Mouse (Mus musculus): Measurements from ENCODE around the gene Mthfr.

Mthfr gene

DNA sequence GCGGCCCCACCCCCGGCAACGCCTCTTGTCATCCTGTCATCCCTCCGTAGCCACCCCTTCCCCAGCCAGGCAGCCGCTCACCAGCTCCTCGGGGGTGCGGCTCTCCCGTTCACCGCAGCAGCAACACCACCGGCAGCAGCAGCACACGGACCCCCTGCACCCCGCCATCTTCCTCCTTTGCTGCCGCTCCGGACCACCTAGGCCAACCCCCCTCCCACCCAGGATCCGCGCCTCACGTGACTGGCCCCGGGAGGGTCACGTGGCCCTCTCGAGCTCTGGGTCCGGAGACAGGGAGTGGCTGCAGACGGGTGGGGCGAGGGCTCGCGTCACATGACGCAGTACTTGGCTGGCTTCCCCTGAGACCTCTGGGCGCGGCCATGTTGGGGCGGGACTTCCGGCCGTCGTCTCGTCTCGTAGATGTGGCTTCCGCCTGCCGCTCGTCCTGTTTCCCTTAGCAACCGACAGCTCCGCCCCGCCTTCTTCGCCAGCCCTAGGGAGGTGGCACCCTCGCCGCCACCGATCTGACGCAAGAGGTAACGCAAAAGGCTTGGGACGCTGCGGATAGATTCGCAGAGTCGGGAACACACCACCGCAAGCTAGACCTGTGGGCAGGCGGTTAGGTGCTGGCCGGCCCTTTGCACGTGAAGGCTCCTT lies at the start of gene Mthfr, which contains the start of gene Clcn6:
Gene Mthfr, plus strand, starts transcription at position 478 of the 654 bp plus-strand sequence.
Gene Clcn6, minus strand, starts transcription at position 222 of the 654 bp plus-strand sequence.
- DNase-seq = peak; percentile 99

DNA sequence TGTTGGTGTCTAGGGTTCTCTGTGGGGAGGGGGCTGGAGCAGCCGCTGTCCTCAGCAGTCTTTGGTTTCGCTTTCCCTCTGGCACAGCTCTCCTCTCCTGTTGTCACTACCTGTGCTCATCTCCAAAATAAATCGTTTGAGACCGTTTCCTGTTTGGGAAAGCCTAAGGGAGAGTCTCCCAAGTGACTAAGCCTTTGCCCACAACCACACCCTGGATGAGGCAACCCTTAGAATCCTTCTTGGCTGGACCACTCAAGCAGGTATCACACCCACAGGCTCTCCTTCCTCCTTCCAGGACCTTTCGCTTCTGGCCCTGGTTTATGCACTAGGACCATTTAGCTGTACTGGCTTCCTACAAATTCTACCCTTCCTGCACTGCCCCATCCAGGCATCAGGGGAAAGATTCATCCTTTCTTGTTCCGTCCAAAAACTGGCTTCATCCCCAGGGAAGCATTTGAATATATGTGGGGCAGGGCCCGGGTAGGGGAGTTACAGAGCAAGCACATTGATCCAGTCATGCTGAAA lies 45.2 kb upstream of the Mthfr start:
- peak; percentile 3 for DNase-seq

DNA sequence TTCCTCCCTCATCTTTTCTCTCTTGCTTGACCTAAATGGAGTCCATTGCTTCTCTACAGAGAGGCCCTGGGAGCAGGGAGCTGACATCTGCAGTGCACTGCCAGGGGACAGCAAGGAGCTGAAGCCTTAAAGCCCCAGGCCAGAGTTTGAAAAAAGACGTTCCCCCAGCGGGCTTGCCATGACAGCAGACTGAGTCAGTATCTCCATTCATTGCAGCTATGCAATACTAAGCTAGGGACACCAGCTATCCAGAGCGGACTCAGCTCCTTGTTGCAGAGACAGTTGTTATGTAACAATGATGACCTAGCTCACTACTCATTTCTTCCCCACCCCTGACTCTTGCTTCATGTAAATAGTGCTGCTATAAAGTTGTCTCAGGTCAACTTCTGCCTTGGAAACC lies 43.6 kb upstream of the Mthfr start:
- no peak for DNase-seq

DNA sequence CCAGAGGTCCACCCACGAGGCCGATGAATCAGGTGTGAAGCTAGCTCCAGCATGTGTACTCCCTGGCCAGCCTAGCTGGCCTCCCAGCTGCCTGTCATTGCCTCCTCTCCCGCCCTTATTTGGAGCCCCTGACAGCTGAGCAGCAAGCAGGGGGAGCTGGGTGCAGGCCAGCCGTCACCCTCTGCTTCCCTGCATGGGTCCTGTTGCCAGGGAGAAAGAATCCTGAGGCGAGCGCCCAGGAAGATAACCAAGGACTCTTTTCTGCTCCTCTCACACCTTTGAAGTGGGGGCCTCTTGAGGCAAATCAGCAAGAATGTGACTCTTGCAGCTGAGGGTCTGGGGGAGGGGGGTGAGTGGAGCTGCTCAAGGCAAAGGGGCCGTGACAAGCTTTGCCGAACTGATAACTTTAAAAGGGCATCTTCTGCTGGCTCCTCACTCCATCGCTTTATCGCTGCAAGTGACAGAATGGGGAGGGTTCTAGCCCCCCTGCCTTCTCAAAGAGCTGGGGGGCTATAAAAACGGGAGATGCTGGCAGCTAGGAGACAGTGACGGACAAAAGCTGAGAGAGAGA lies 38.6 kb upstream of the Mthfr start, which contains the start of gene Nppa:
Gene Nppa, plus strand, starts transcription at position 521 of the 571 bp plus-strand sequence.
- DNase-seq = no peak

DNA sequence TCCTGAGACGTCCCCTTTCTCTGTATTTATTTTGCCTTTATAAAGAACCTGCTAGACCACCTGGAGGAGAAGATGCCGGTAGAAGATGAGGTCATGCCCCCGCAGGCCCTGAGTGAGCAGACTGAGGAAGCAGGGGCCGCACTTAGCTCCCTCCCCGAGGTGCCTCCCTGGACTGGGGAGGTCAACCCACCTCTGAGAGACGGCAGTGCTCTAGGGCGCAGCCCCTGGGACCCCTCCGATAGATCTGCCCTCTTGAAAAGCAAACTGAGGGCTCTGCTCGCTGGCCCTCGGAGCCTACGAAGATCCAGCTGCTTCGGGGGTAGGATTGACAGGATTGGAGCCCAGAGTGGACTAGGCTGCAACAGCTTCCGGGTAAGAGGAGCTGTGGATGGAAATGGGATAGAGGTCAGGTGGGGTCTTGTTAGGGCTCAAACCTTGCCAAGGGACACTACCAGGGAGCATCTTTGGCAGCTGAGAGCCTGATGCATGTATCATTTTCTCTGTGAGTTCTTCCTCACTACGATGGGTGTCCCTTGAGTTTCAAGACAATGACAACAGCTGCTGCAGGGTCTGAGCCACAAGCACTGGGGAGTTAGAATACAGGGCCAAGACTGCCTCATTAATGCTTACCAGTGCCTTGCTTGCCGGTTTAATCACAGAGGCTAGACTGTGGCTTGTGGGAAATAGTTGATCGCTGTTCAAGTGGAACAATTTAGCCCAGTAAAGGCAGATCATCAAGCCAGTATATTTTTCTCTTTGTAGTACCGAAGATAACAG lies 37.7 kb upstream of the Mthfr start:
- DNase-seq = no peak

DNA sequence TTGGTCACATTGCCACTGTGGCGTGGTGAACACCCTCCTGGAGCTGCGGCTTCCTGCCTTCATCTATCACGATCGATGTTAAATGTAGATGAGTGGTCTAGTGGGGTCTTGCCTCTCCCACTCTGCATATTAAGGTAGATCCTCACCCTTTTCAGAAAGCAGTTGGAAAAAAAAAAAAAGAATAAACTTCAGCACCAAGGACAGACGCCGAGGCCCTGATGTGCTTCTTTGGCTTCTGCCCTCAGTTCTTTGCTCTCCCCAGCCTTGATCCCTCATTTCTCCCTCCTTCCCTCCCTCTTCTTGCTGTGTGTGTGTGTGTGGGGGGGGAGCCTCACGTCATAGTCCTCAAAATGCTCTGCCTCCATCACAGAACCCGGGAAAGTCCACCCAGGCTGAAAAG lies 37.0 kb upstream of the Mthfr start:
- no peak for DNase-seq

DNA sequence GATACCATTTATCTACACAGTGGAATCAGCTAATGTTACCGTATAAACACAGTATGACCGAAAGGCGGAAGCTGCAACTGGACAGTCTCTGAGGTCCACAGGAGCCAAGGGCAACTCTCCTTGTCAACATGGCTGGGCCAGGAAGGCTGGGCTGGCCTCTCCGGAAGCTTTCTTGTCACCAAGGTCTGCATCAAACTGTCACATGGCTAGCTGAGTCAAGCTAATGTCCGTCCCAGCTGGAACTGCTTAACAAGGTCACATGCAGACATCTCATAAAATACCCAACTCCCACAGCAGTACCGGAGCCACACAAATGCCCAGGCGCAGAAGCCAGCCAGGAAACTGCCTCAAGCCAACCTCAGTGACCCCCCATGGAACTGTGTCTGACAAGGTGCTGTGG lies 34.5 kb upstream of the Mthfr start:
- DNase-seq = no peak

DNA sequence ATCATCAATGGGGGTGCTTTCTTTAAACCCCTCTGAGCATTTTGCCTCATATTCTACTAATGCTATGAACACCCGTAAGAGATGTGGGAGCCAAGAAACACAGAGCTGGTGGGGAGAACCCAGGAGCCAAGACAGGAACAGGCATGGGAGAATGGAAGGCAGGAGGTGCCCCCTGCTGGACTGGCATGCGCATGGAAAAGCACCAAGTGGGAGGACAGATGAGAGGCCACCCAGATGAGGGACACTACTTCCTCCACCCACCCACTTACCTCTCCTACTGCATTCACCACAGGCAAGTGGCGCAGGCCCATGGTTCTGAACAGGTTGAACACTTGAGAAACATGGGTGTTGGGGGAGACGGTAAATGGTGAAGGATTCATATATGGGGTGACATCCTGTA lies 30.5 kb upstream of the Mthfr start:
- DNase-seq = peak; percentile 43

DNA sequence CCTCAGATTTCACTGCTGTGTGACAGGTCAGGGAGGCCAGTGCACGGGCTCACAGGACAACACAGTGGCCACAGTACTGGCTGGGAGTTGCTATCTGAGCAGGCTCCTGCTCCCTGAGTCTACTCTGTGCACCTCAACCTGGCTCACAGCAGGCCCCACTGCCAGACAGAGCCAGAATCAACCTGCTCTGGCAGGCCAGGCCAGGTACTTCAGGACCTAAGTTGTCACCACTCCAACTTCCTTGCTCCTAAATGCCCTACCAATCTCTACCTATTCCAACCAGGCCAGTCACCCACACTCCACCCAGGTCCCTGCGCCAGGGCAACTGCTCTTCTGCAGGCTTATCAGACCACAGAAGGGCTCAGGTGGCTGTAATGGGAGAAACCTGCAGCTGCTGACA lies 29.2 kb upstream of the Mthfr start:
- DNase-seq = peak; percentile 25

DNA sequence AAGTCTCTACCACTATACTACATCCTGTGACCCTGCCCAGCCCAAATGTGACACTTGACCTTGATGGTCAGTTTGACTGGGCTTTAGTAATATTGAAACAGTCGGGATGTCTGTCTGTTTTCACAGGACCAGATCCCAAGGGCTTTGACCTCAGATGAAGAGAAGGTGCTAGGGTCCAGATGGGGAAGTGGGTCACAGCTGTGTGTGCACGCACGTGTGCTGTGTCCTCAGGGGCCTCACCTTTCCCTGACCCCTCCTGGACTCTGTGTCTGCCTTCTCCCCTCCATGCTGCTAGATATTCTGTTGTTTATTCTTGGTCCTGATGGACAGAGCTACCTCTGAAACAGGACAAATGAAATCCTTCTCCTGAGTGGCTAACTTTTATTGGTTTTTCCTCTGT lies 27.5 kb upstream of the Mthfr start:
- no peak for DNase-seq

DNA sequence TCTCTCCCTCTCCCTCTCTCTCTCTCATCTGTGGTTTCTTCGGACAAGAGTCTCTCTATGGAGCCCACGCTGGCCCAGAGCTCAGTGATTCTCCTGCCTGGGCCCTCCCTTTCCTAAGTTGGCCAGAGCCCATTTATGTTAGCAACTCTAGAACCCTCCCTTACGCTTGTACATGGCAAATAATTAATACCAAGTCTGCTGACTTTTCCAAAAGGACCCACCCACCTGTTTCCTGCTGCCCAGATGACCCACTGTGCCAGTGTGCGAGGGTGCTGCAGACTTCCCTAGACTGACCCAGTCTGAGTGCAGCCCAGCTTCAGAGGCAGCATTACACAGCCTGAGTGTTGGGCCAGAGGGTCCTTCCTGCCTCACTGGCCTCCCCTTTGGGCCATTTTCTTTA lies 26.7 kb upstream of the Mthfr start:
- no peak for DNase-seq

DNA sequence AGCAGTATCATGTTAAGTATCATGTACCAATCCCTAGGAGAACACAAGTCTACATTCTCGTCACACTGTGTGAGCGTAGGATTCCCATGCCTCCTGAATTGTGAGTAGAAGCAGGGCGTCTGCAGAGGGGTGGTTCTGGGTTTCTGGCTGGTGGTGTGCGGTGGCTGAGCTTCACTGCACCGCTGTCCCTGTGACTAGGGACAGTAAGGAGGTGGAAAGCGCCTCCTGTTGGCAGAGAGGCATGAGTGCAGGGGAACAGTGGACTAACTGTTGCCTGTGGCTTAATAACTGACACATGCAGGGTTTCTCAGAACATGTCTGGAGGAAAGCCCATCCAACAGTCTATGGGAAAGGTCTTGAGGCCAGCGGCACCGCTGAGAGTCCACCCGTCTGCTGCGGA lies 23.5 kb upstream of the Mthfr start:
- no peak for DNase-seq

DNA sequence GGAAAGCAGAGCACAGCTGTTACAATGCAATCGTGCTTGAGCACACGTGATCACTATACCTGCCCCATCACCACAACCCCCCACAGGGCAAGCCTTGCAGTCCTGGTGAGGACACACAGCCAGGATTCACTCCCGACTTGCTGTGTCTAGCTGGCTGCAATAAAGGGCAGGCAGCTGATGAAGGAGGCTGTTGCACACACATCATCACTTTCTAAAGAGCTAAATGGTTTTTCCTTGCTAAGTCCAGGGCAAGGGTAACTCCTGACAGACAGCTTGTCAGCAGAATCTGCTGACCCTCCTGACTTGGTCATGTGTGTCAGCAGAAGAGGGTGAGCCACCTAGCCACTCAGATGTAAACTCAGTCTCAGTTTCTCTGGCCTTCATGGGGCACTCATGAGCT lies 21.9 kb upstream of the Mthfr start:
- no peak for DNase-seq

DNA sequence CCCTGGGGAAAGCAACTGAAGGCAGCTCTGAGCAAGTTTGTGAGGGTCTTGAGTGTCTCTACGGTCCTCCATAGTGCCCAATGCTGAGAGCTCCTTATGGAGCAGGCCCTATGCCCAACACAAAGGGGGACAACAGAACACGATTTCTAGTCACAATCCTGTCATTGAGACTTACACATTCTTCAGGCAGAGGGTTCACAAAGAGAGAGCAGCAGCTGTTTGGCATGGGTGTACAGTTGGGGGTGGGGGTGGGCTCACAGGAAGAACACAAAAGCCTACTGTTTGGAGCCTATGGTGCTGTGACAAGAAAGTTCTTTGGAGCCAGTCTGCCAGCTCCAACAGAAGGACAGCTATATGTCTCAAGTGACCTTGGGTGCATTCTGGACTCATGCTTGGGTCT lies 20.5 kb upstream of the Mthfr start:
- DNase-seq = no peak

DNA sequence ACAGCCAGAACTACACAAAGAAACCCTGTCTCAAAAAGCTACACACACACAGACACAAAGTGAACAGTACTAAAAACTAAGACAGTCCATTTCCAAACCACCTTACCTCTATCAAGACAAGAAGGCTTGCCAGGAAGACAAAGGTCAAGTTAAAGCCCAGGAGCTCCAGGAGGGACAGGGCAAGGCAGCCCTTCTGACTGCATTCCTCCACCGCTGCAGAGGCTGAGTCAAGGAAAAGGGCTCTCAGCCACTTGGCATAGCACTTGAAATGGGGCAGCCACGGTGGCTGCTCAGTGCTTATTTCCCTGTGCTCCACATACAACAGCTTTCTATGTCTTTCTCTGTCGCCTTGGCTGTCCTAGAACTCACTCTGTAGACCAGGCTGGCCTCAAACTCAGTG lies 14.9 kb upstream of the Mthfr start:
- peak; percentile 50 for DNase-seq

DNA sequence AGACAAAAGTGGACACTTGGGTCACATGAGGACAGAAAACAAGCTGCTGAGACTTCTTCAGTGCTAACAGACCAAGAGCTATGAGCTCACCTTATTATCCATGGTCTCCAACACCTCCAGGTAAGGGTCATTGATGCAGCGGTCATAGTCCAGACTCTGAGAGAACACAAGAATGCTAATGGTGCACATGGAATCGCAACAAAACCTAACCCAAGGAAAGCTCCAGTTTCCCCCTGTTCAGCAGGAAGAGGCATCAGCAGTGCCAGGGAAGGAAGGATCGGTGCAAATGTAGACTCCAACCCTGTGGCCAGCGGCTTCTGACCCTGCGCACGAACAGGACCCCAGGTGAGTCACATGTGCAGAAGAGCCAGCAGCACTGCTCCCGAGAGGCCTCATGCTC lies 9.6 kb upstream of the Mthfr start:
- DNase-seq = no peak

DNA sequence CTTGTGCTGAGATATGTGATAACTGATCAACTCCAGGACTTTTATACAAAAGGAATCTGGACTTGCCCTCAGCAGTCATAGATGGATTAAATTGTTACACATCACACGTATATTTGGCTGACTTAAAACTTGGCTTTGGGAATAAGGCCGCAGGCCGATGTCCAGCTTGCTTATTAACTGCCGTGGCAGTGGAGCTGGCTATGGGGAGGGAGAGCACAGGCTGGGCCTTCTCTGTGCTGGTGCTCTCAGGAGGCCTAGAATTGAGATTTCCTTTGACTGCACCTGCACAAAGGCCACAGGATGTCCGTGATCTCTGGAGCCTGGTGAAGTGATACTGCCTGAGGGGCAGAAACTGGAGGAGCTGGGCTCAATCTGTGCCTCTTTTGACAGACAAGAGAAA lies 8.4 kb upstream of the Mthfr start:
- DNase-seq = no peak

DNA sequence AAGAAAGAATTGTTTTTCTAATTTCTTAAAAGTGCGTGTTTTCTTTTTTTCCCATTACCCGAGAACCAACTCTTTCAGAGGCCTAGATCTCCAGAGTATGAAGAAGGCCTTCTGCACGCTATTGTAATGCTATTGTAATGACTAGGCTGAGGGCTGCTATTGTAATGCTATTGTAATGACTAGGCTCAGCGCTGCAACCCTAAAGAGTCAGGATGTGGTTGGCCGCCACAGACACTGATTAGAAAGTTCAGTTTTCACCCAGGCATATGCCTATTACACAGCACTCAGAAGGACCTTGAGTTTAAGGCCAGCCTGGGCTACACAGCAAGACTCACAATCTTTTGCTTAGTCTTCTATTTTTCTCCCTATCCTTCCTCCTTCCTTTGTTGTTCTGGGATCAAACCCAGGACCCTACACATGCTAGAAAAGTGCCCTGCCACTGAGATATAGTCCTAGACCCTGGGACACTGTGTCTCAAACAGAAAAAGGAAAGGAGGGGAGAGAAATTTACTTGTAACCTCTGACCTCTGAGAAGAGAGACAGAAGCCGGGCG lies 4.9 kb upstream of the Mthfr start:
- DNase-seq = no peak

DNA sequence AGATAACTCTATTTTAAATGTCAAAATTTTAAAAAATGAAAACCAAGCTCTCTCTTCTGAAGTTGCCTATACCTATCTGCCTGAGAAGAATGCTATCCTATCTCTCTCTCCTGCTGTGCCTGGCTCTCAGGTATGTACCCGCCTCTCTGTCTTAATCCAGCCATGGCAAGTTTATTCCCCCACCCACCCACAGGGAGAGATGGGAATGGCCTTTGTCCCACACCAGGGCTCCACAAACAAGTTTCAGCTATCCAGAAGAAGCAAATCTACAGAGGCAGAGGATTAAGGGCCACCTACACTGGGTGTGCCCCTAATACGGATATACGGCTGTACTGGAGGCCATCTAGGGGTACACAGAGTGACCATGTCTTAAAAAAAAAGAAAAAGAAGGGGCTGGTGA lies 3.4 kb upstream of the Mthfr start:
- DNase-seq = no peak

DNA sequence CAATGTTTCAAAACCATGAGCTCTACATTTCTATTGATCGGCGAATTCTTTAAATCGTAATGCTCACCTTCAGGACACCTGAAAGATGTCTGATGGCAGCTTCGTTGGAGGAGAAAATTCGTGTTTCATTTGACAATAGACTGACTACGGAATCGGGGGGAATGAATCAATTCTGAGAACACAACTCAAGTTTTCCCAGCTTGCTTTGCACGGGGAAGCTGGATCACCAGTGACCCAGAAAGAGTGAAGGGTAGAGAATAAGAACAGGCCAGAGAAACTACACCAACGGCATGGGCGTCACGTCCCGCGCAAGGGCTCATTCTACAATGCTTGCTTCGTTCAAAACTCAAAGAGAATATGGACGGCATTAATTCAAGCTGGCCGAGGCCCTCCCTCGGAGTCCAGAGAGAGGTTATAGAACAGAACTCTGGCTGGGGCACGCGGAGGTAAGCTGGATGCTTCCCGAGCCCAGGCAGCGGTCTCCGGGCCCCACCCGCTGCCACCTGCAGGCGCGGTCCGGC lies 738 bp upstream of the Mthfr start:
- no peak for DNase-seq

DNA sequence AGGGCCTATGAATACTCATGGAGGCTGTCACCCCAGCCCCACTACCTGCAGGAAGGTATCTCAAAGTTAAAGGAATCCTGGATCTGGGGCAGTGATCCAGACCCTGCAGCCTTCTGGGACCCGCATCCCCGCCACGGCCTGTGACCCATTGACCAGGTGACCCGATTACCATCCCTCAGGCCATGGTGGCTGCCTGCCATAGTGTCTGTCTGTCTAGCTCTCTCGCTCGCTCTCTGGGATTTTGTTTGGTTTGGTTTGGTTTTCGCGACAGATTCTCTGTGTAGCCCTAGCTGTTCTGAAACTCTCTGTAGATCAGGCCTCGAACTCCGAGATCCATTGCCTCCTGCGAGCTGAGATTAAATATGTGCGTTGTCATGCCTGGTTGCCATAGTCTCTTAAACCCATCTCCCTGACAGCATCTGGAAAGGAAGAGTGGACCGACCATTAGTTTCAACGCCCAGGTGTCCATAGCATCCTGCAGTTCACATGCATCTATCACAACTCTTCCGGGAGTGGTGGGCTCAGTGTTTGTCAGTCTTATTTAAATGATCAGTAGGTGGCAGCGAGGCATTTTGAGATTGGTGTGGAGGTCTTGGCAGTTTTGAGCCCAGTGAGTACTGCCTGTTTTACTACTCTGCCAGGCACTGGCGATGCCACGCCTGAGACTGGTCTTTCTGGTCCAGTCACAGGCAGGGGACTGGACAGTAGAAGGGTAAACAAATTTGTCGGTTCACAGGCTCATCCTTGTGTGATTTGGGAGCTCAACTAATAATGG lies 564 bp downstream of the Mthfr start:
- no peak for DNase-seq

DNA sequence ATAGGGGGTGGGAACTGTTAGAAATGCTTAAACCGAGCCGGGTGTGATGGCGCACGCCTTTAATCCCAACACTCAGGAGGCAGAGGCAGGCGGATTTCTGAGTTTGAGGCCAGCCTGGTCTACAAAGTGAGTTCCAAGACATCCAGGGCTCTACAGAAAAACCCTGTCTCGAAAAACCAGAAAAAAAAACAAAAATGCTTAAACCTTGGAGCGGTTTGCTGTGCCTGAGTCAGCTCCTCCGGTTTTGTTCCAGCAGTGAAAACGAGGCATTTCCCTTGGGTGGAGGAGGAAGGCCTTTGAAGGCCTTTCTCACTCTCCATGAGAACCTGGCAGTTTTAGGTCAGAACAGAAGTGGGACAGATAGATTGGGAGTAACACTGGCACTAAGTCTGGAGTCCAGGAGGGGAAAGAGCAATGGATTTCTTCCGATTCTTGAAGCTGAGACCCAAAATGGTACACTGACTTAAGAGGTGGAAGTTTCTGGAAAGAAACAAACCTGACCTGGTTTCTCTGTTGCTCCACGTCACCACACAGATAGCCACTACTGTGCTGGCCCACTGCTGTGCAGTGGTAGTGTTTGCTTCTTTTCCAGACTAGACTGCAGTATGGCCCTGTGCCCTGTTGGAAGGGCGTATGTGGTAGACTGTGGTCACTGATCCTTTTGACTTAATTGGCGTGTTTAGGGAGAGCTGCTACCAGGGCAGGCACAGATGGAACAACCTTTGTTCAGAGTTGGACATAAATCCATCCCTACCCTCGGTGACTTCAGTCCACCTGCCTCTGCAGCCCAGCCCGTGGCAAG lies 1.4 kb downstream of the Mthfr start:
- peak; percentile 23 for DNase-seq
